ENCODE assay signal across 8 mouse cellular contexts in the genomic region with DNA sequence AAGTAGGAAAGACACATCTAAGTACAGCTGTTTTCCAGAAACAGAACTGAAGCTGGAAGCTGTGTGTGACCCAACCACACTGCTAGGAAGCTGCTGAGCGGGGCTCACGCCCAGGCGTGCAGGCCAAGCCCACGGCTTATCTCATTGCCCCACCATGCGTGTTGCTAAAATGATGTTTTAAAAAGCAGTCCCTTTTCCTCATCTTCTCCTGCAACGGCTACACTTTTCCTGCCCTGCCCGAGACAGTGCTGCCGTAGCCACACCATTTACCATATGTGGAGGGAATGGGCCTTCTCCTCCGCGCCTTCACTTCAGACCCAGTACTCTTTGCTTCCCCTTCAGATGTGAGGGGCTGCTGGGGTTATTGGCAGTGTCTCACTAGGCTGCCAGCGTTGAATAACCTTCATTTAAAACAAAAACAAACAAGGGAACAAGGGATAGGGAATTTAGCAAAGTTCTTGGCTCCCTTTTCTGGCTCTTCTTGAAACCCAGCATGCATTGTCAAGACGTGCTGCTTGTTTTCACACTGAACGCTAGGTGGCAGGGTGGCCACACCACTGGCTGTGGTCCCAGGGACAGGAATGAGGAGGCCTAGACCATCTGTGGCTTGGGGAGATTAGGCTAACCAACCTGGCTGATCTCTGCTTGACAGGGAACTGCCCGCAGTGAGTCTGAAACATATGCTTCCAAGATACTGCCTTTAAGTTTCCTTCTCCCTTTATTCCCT.
A peak's percentile ranks its signal among the peaks of the same experiment; 100 is the strongest.
DNase-seq lines count a peak whose midpoint lies in the region; ATAC-seq and TF ChIP-seq lines count a peak whose summit lies in the region.

No protein-coding gene starts in this region.

- no peaks in the 10 kb centered on the region for H3K27me3 ChIP-seq in embryonic facial prominence, embryonic 14.5 days (replicated peaks; ENCODE audit: control insufficient read depth, insufficient read depth, low read length)
- H3K27me3 ChIP-seq in limb, embryonic 14.5 days (ENCODE audit: control insufficient read depth, insufficient read depth, low read length), result no peaks in the 10 kb centered on the region
- no peaks in the 10 kb centered on the region for H3K27me3 ChIP-seq in midbrain, postnatal 0 days (ENCODE audit: insufficient read depth, low read length)

- no peak overlapping the region for H3K9ac ChIP-seq in embryonic facial prominence, embryonic 14.5 days (ENCODE audit: low read depth, low read length)
- no peak overlapping the region for H3K9ac ChIP-seq in limb, embryonic 14.5 days (ENCODE audit: low read depth, low read length, severe bottlenecking)
- H3K9ac ChIP-seq in midbrain, postnatal 0 days (replicated peaks; ENCODE audit: low read length, poor library complexity, severe bottlenecking), result no peak overlapping the region

- ATAC-seq in embryonic facial prominence, embryonic 14.5 days (ENCODE audit: low read depth), result peak; percentile 89
- peak; percentile 86 for ATAC-seq in limb, embryonic 14.5 days (ENCODE audit: low FRiP score, low read depth)
- peak; percentile 84 for ATAC-seq in midbrain, postnatal 0 days (ENCODE audit: low FRiP score)

- H3K4me1 ChIP-seq in embryonic facial prominence, embryonic 14.5 days (ENCODE audit: control insufficient read depth, insufficient read depth, low read length), result peaks cover 36% of the 10 kb centered on the region
- H3K4me1 ChIP-seq in limb, embryonic 14.5 days (ENCODE audit: control insufficient read depth, insufficient read depth, low read length), result peaks cover 43% of the 10 kb centered on the region
- no peaks in the 10 kb centered on the region for H3K4me1 ChIP-seq in midbrain, postnatal 0 days (ENCODE audit: insufficient read depth, low read length)

- TF ChIP-seq POLR2A in limb, embryonic 14.5 days (IDR thresholded peaks at IDR 0.05; ENCODE audit: borderline replicate concordance, extremely low read depth, insufficient read depth, insufficient read length), result no peak

- H3K4me2 ChIP-seq in embryonic facial prominence, embryonic 14.5 days (ENCODE audit: low read depth, low read length), result no peak overlapping the region
- H3K4me2 ChIP-seq in limb, embryonic 14.5 days (replicated peaks; ENCODE audit: low read depth, low read length, severe bottlenecking), result no peak overlapping the region
- no peak overlapping the region for H3K4me2 ChIP-seq in midbrain, postnatal 0 days (ENCODE audit: low read depth, low read length, poor library complexity, severe bottlenecking)

- no peaks in the 10 kb centered on the region for H3K9me3 ChIP-seq in embryonic facial prominence, embryonic 14.5 days (ENCODE audit: control insufficient read depth, low read length)
- H3K9me3 ChIP-seq in limb, embryonic 14.5 days (ENCODE audit: control insufficient read depth, low read length), result no peaks in the 10 kb centered on the region
- no peaks in the 10 kb centered on the region for H3K9me3 ChIP-seq in midbrain, postnatal 0 days (ENCODE audit: low read length)

- 36% methylated on average over 14 of the region's 14 CpGs for WGBS in embryonic facial prominence, embryonic 14.5 days
- 41% methylated on average over 14 of the region's 14 CpGs for WGBS in limb, embryonic 14.5 days
- 54% methylated on average over 14 of the region's 14 CpGs for WGBS in midbrain, postnatal 0 days

- peak; percentile 96 for DNase-seq in 3T3-L1 (ENCODE audit: low read depth, low spot score)
- DNase-seq in adrenal gland, postnatal 4 days (ENCODE audit: low spot score in 2 of 2), result peak; percentile 63 to 86
- DNase-seq in embryonic facial prominence, embryonic 14.5 days (ENCODE audit: low spot score), result peak; percentile 97
- peak; percentile 91 for DNase-seq in heart, adult 8-10 months (ENCODE audit: low spot score)
- DNase-seq in kidney, adult 9 months, result peak; percentile 84
- DNase-seq in limb, embryonic 14.5 days (ENCODE audit: low spot score), result peak; percentile 94
- peak; percentile 97 for DNase-seq in midbrain, postnatal 0 days (ENCODE audit: low spot score)
- peak; percentile 72 to 82 for DNase-seq in spleen, postnatal 14 days (ENCODE audit: low spot score in 2 of 2)

- TF ChIP-seq CTCF in midbrain, postnatal 0 days (IDR thresholded peaks at IDR 0.05), result peak; percentile 99

- H3K27ac ChIP-seq in embryonic facial prominence, embryonic 14.5 days (replicated peaks; ENCODE audit: low read depth, low read length), result peak overlapping the region; percentile 87
- peak overlapping the region; percentile 77 for H3K27ac ChIP-seq in limb, embryonic 14.5 days (replicated peaks; ENCODE audit: low read depth, low read length)
- no peak overlapping the region; the same call in 1 of the 2 replicates for H3K27ac ChIP-seq in midbrain, postnatal 0 days (ENCODE audit: low read depth, low read length)

- no peak overlapping the region for H3K4me3 ChIP-seq in embryonic facial prominence, embryonic 14.5 days (ENCODE audit: low read depth, low read length)
- no peak overlapping the region for H3K4me3 ChIP-seq in limb, embryonic 14.5 days (replicated peaks; ENCODE audit: low read length)
- no peak overlapping the region for H3K4me3 ChIP-seq in midbrain, postnatal 0 days (ENCODE audit: low read depth, low read length)

- no peaks in the 10 kb centered on the region for H3K36me3 ChIP-seq in embryonic facial prominence, embryonic 14.5 days (ENCODE audit: control insufficient read depth, insufficient read depth, low read length)
- no peaks in the 10 kb centered on the region for H3K36me3 ChIP-seq in limb, embryonic 14.5 days (ENCODE audit: control insufficient read depth, insufficient read depth, low read length)
- no peaks in the 10 kb centered on the region for H3K36me3 ChIP-seq in midbrain, postnatal 0 days (ENCODE audit: insufficient read depth, low read length)
